Mouse (Mus musculus) limb, embryonic 11.5 days (tissue): ENCODE measurements around the gene Serpina3a. TPM values are rescaled to one million over a fixed set of nuclear protein-coding genes. Genes with fewer than 3 reads are reported as not detected.
"Not testable (repeated sequence)": the region's sequence is repeated elsewhere in the genome, so short reads cannot be mapped to it uniquely, and the experiment has no call there.

Experiments used
- ATAC-seq: fragments of 200-750 bp; cut with Nextera tagmentation; 2 replicates; pipeline ENCODE4 v1.8.0; 2017; ENCODE audit warnings: low read depth; ENCODE audit not compliant: insufficient number of reproducible peaks, low FRiP score, low TSS enrichment
- DNase-seq: peaks from one replicate; pipeline ENCODE4 v3.0.0-alpha.2; 2015; ENCODE audit warnings: low spot score
- H3K27ac ChIP-seq: fragments of 300-500 bp; sonication (generic); replicated peaks from 2 replicates; pipeline ENCODE4 v1.5.1; 2014; ENCODE audit warnings: low read depth, mild to moderate bottlenecking, low read length
- H3K27me3 ChIP-seq: fragments of 300-500 bp; sonication (generic); 2 replicates; pipeline ENCODE4 v1.6.1; 2014; ENCODE audit warnings: mild to moderate bottlenecking, low read length, mixed read lengths; ENCODE audit not compliant: control insufficient read depth, insufficient read depth
- H3K36me3 ChIP-seq: fragments of 300-500 bp; sonication (generic); 2 replicates; pipeline ENCODE4 v1.6.1; 2014; ENCODE audit warnings: mild to moderate bottlenecking, low read length, moderate library complexity, mixed read lengths; ENCODE audit not compliant: control insufficient read depth, insufficient read depth
- H3K4me1 ChIP-seq: fragments of 300-500 bp; sonication (generic); 2 replicates; pipeline ENCODE4 v1.6.1; 2014; ENCODE audit warnings: low read length, mixed read lengths; ENCODE audit not compliant: control insufficient read depth, insufficient read depth
- H3K4me2 ChIP-seq: fragments of 300-500 bp; sonication (generic); 2 replicates; pipeline ENCODE4 v1.6.1; 2014; ENCODE audit warnings: low read depth, mild to moderate bottlenecking, moderate library complexity; ENCODE audit not compliant: severe bottlenecking
- H3K4me3 ChIP-seq: fragments of 300-500 bp; sonication (generic); 2 replicates; pipeline ENCODE4 v1.5.1; 2014; ENCODE audit warnings: low read depth, low read length
- H3K9ac ChIP-seq: fragments of 300-500 bp; sonication (generic); 2 replicates; pipeline ENCODE4 v1.6.1; 2014; ENCODE audit warnings: mild to moderate bottlenecking, low read length
- H3K9me3 ChIP-seq: fragments of 300-500 bp; sonication (generic); 2 replicates; pipeline ENCODE4 v1.6.1; 2016; ENCODE audit warnings: low read length; ENCODE audit not compliant: control insufficient read depth
- WGBS: fragments of 180-500 bp; shearing (Covaris S2); extraction: QIAGEN DNeasy Blood & Tissue Kit; methylation state at CpG from one replicate; pipeline ENCODE4 v1.1.7; 2014; 5-methylcytosine and 5-hydroxymethylcytosine counted together
- polyA plus RNA-seq: library from polyadenylated mRNA; unstranded; fragments of >200 nt; fragmentation: Nextera tagmentation; extraction: Ambion mirVana; gene quantifications from 2 replicates; pipeline ENCODE4 v1.2.1, GENCODE M21; 2014

Gene Serpina3a
- polyA plus RNA-seq: not detected in 2 replicates

- not testable (repeated sequence) for H3K27ac ChIP-seq, H3K4me2 ChIP-seq, ATAC-seq, H3K4me1 ChIP-seq, H3K9ac ChIP-seq, H3K27me3 ChIP-seq, H3K9me3 ChIP-seq, DNase-seq, H3K4me3 ChIP-seq, H3K36me3 ChIP-seq
- 91% methylated on average over 10 of the region's 11 CpGs for WGBS
These were observed at the start of gene Serpina3a for GRCm38 (mm10) chr12:104112333-104112732. Gene Serpina3a (plus strand): TSS chr12:104112724.

GRCm38 (mm10) chr12:104064532-104064931, 48.0 kb upstream of the Serpina3a start:
- Histone ChIP-seq H3K9ac (no peak overlapping the region), H3K9me3 (no peaks in the 10 kb centered on the region), H3K4me2 (no peak overlapping the region), H3K4me3 (no peak overlapping the region), H3K27ac (no peak overlapping the region), H3K36me3 (no peaks in the 10 kb centered on the region), H3K4me1 (no peaks in the 10 kb centered on the region), H3K27me3 (no peaks in the 10 kb centered on the region)
- DNase-seq (no peak), ATAC-seq (no peak)
- WGBS: 70% methylated on average over 4 of the region's 4 CpGs

GRCm38 (mm10) chr12:104064996-104065395, 47.5 kb upstream of the Serpina3a start:
- ATAC-seq: no peak
- no peak overlapping the region for H3K27ac ChIP-seq
- H3K9me3 ChIP-seq: no peaks in the 10 kb centered on the region
- H3K9ac ChIP-seq: no peak overlapping the region
- H3K36me3 ChIP-seq: no peaks in the 10 kb centered on the region
- H3K4me1 ChIP-seq: no peaks in the 10 kb centered on the region
- no peak overlapping the region for H3K4me2 ChIP-seq
- no peak for DNase-seq
- WGBS: 92% methylated on average over 4 of the region's 4 CpGs
- H3K4me3 ChIP-seq: no peak overlapping the region
- H3K27me3 ChIP-seq: no peaks in the 10 kb centered on the region

DNA sequence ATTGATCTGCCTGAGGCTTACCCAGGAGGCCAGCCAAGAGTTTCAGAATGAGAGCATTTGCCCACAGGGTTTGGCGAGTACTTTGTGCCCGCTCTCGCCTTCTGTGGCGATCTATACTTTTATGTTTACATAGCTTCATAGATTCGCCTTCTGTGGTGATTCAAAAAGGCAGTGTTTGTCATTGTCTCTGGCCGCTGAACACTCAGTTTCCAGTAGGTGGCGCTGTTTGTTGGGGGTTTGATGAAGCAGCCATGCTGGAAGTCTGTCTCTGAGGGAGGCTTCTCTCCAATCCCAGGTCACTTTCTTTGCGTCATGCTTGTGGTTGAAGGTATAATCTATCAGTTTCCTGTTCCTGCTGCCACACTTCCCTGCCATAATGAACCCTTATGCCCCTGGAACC, 46.3 kb upstream of the Serpina3a start:
- ATAC-seq (no peak), DNase-seq (peak; percentile 80)
- Histone ChIP-seq H3K27ac (no peak overlapping the region), H3K27me3 (no peaks in the 10 kb centered on the region), H3K9me3 (no peaks in the 10 kb centered on the region), H3K9ac (no peak overlapping the region), H3K36me3 (no peaks in the 10 kb centered on the region), H3K4me2 (no peak overlapping the region), H3K4me1 (no peaks in the 10 kb centered on the region), H3K4me3 (no peak overlapping the region)
- 32% methylated on average over 8 of the region's 8 CpGs for WGBS

DNA sequence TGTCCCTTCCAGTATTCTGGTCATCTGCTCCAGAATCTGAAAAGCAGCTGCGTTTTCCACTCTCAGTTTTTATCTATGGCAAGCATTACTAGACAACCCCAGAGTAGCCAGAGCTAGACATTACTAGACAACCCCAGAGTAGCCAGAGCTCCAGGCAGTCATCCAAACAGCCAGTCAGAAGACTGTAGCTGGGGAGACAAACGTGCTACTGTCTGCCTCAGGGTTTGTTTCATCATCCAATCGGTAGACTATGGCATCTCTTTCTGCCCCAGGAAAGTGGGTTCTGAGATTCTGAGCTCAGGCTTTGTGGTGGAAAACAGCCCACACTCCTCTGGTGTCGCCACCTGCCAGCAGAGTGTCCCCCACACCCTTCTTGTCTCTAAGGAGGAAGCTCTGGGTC, 45.0 kb upstream of the Serpina3a start:
- Histone ChIP-seq H3K9ac (no peak overlapping the region), H3K27me3 (no peaks in the 10 kb centered on the region), H3K36me3 (no peaks in the 10 kb centered on the region), H3K9me3 (no peaks in the 10 kb centered on the region), H3K4me2 (no peak overlapping the region), H3K27ac (no peak overlapping the region), H3K4me1 (no peaks in the 10 kb centered on the region), H3K4me3 (no peak overlapping the region)
- DNase-seq: no peak
- ATAC-seq: no peak
- 51% methylated on average over 4 of the region's 4 CpGs for WGBS

GRCm38 (mm10) chr12:104069620-104070019, 42.9 kb upstream of the Serpina3a start:
- Histone ChIP-seq H3K27ac (no peak overlapping the region), H3K9ac (no peak overlapping the region), H3K27me3 (no peaks in the 10 kb centered on the region), H3K4me3 (no peak overlapping the region), H3K4me1 (no peaks in the 10 kb centered on the region), H3K9me3 (no peaks in the 10 kb centered on the region), H3K4me2 (no peak overlapping the region), H3K36me3 (no peaks in the 10 kb centered on the region)
- peak; percentile 84 for DNase-seq
- WGBS: 9% methylated on average over 2 of the region's 2 CpGs
- no peak for ATAC-seq

DNA sequence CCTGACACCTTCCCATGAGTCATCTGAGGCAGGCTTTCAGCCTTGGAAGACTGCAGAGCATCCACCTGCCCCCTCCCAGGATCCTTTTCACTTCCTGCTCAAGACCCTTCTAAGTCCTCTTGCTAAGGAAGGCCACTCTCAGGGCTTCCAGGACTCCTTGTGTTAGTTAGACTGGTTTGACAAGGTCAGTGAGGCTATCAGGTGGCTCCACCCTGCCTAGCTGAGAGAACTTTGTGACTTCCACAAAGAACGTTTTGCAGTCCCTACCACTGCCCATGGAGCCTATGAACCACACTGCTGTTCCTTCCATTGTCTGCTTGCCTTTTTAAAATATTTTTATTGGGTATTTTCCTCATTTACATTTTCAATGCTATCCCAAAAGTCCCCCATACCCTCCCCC, 40.8 kb upstream of the Serpina3a start:
- H3K36me3 ChIP-seq: no peaks in the 10 kb centered on the region
- H3K9me3 ChIP-seq: no peaks in the 10 kb centered on the region
- DNase-seq (no peak), ATAC-seq (no peak)
- no peak overlapping the region for H3K27ac ChIP-seq
- no peak overlapping the region for H3K4me2 ChIP-seq
- no peak overlapping the region for H3K9ac ChIP-seq
- no peak overlapping the region for H3K4me3 ChIP-seq
- H3K27me3 ChIP-seq: no peaks in the 10 kb centered on the region
- 40% methylated on average over 1 of the region's 1 CpGs for WGBS
- H3K4me1 ChIP-seq: no peaks in the 10 kb centered on the region

GRCm38 (mm10) chr12:104072286-104072685, 40.2 kb upstream of the Serpina3a start:
- no peak overlapping the region for H3K4me3 ChIP-seq
- H3K36me3 ChIP-seq: no peaks in the 10 kb centered on the region
- no peak overlapping the region for H3K4me2 ChIP-seq
- H3K9ac ChIP-seq: no peak overlapping the region
- ATAC-seq (no peak), DNase-seq (no peak)
- H3K27me3 ChIP-seq: no peaks in the 10 kb centered on the region
- H3K4me1 ChIP-seq: no peaks in the 10 kb centered on the region
- no peaks in the 10 kb centered on the region for H3K9me3 ChIP-seq
- H3K27ac ChIP-seq: no peak overlapping the region
- 64% methylated on average over 5 of the region's 5 CpGs for WGBS

GRCm38 (mm10) chr12:104090119-104090518, 22.4 kb upstream of the Serpina3a start:
- no peaks in the 10 kb centered on the region for H3K27me3 ChIP-seq
- H3K4me2 ChIP-seq: no peak overlapping the region
- no peaks in the 10 kb centered on the region for H3K9me3 ChIP-seq
- H3K4me3 ChIP-seq: no peak overlapping the region
- H3K36me3 ChIP-seq: no peaks in the 10 kb centered on the region
- no peak overlapping the region for H3K27ac ChIP-seq
- no peaks in the 10 kb centered on the region for H3K4me1 ChIP-seq
- no peak for DNase-seq
- WGBS: 69% methylated on average over 2 of the region's 2 CpGs
- ATAC-seq: no peak
- H3K9ac ChIP-seq: no peak overlapping the region
